Mouse (Mus musculus) heart, postnatal 0 days (tissue): Measurements from ENCODE around the gene Ncapg2.

Source experiments
- CTCF ChIP-seq: IDR thresholded peaks from 2 replicates; pipeline ENCODE4 v1.5.1; 2016; ENCODE audit warnings: antibody characterized with exemption, control low read depth, low read depth
- EP300 ChIP-seq: IDR thresholded peaks from 2 replicates; pipeline ENCODE4 v1.6.1; 2016; ENCODE audit warnings: antibody characterized with exemption, low read depth

DNA sequence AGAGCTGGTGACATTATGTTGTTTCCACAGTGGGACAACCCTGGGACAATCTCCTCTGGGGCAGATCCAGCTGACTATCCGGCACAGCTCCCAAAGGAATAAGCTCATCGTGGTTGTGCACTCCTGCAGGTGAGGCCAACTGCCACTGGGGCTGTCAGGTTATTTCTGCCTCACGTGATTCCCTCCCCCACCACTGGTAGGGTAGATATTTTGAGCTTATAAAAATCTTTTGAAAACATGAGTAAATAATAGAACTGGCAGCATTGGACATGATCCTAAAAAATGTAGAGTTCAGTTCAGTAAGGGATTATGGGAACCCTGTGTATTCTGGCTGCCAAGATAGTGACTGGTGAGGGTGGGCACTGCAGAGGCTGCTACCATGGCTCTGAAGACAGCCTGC is 38.3 kb upstream of the Ncapg2 start:
- TF ChIP-seq CTCF (no peak), EP300 (no peak)
